Mouse (Mus musculus): ENCODE data around the gene Bach2.

GRCm38 (mm10) chr4:32393951-32394350 is 155.3 kb downstream of the Bach2 start:
- TF ChIP-seq CTCF (IDR thresholded peaks at IDR 0.05; ENCODE audit: low read depth, low read length): no peak
- TF ChIP-seq EP300 (IDR thresholded peaks at IDR 0.05; ENCODE audit: insufficient read depth, low read depth, low read length): no peak
- TF ChIP-seq POLR2A (IDR thresholded peaks at IDR 0.05; ENCODE audit: insufficient read depth, low read length): no peak
